Mouse (Mus musculus): ENCODE measurements around the gene Nudc. TPM values are rescaled to one million over a fixed set of nuclear protein-coding genes. Genes with fewer than 3 reads are reported as not detected.
A peak's percentile ranks its signal among the peaks of the same experiment; 100 is the strongest.

The Nudc gene
- total RNA-seq (2021), result 100 to 1,000 TPM; 106 to 120 TPM

- intact Hi-C loops (cut with DNase I), result no loop called here
- peak; percentile 95 to 97 for DNase-seq (ENCODE audit: extremely low spot score in 1 of 2, low spot score in 2 of 2)
These were observed at the start of gene Nudc for GRCm38 (mm10) chr4:133545272-133546231. Gene Nudc, minus strand, starts transcription at chr4:133545996.

- DNase-seq (ENCODE audit: extremely low spot score in 1 of 2, low spot score in 2 of 2), result peak in 1 of 2 experiments; percentile 19
- intact Hi-C loops (cut with DNase I), result loop anchor here (5.0 kb wide), 1 partner anchor 232 kb away; no protein-coding TSS in a partner anchor
These were observed 49.7 kb upstream of the Nudc start for GRCm38 (mm10) chr4:133595538-133595937.

DNA sequence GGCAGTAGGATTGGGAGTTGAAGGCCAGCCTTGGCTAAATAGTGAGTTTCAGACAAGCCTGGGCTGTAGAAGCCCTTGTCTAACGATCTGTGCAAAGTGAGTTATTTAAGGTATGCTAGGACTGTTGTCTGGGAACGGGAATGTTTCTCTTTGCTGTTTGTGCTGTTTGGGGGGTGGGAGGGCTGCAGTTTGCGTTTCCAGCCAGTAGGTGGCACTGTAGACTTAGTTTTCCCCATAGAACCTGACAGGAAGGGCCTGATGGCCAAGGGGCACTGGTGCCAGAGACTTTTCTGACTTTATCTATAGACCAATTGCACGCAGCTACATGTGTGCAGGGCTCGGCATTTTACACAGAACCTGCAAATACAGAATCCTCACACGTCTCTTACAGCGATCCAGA, 46.8 kb upstream of the Nudc start:
- intact Hi-C loops (cut with DNase I), result loop anchor here (5.0 kb wide), 1 partner anchor 55 kb away; no protein-coding TSS in a partner anchor
- DNase-seq (ENCODE audit: extremely low spot score in 1 of 2, low spot score in 2 of 2), result peak in 1 of 2 experiments; percentile 51

GRCm38 (mm10) chr4:133584059-133584951, 38.5 kb upstream of the Nudc start, which contains the start of gene Gpn2:
Gene Gpn2, plus strand, starts transcription at chr4:133584362.
- intact Hi-C loops (cut with DNase I), result no loop called here
- peak; percentile 69 to 89 for DNase-seq (ENCODE audit: extremely low spot score in 1 of 2, low spot score in 2 of 2)

GRCm38 (mm10) chr4:133583690-133584058, 37.9 kb upstream of the Nudc start:
- intact Hi-C loops (cut with DNase I), result no loop called here

DNA sequence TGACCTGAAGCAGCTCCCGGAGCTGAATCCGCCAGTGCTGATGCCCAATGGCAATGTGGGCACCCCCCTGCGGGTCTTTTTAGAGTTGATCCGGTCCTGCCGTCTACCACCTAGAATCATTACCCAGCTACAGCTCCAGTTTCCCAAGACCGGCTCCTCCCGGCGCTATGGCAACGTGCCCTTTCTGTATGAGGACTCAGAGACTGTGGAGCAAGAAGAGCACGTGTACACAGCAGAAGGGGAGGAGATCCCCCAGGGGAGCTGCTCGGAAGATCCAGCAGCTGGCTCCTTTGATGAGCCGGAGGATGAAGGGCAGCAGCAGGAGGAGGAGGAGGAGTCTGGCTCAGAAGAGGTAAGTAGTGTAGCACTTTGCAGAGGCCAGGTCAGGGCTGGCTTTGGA, 32.2 kb upstream of the Nudc start:
- DNase-seq (ENCODE audit: extremely low spot score in 1 of 2, low spot score in 2 of 2), result no peak
- intact Hi-C loops (cut with DNase I), result no loop called here

More at GRCm38 (mm10) chr4:133583690-133584058, 37.9 kb upstream of the Nudc start:
- DNase-seq (ENCODE audit: extremely low spot score in 1 of 2, low spot score in 2 of 2), result no peak

DNA sequence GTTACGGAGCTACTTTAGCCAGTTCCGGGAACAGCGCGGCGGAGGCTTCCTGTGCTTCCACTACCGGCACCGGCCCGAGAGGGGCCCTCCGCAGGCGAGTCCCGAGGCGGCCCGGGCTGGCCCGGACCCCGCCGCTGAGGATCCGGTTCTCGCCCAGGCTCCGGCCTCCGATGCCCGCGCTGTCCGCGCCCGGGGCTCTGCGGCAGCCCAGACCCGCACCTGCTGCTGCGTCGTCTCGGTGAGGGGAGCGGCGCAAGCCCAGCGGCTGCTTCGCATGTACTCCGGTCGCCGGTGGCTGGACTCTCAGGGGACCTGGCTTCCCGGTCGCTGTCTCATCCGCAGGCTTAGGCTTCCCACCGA, 29.0 kb upstream of the Nudc start:
- intact Hi-C loops (cut with DNase I), result no loop called here
- DNase-seq (ENCODE audit: extremely low spot score in 1 of 2, low spot score in 2 of 2), result no peak

DNA sequence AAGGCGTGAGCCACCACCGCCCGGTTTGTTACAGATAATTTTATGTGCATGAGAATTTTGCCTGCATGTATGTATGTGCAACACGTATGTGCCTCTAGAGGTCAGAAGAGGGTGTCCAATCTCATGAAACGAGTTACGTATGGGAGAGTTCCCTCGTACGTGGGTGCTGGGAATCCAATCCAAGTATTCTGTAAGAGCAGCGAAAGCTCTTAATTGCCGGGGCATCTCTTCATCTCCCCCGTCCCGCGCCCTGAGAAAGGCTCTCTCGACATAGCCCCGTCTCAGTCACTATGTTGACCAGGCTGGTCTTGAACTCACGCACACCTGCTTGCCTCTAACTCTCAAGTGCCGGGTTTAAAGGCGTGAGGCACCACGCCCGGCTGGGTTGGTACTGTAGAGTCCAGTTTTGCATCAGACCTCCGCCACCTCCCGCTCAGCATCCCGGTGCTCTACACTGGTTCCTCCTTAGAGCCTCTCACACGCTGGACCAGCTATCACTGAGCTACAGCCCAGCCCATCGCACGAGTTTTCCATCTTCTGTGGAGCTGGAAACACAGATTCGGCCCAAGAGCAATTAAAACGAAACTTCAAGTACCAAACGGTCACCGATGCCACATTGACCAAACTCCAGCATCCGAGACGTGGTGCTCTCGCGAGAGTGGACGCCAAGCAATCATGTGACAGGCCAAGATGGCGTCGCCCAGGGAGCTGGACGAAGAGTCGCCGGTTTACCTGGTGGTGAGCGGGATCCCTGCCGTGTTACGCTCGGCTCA, 28.5 kb upstream of the Nudc start, which contains the start of gene Gpatch3:
Gene Gpatch3, plus strand, starts transcription at position 676 of the 773 bp plus-strand sequence.
- intact Hi-C loops (cut with DNase I), result no loop called here
- peak; percentile 91 to 95 for DNase-seq (ENCODE audit: extremely low spot score in 1 of 2, low spot score in 2 of 2)

DNA sequence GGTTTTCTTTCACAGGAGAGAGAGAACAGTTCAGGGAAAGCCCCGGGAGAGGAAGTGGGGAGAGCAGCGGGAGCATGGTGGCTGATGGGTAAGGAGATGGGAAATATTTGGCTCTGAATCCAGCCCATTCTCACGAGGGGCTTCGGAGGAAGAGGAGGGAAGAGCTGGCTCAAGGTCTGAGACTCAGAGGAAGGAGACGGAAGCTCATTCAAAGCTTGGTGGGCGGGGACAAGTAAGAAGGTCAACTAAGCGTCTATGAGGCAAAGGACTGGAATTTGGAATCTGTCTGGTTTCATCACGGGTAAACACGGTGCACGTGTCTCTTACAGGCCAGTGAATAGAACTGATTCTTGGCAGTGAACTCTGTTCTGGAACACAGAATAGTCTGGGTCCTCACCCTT, 24.3 kb upstream of the Nudc start:
- DNase-seq (ENCODE audit: extremely low spot score in 1 of 2, low spot score in 2 of 2), result no peak
- intact Hi-C loops (cut with DNase I), result no loop called here

GRCm38 (mm10) chr4:133569291-133570065, 23.7 kb upstream of the Nudc start:
- intact Hi-C loops (cut with DNase I), result no loop called here
- DNase-seq (ENCODE audit: extremely low spot score in 1 of 2, low spot score in 2 of 2), result no peak

GRCm38 (mm10) chr4:133567251-133567650, 21.5 kb upstream of the Nudc start:
- intact Hi-C loops (cut with DNase I), result no loop called here

DNA sequence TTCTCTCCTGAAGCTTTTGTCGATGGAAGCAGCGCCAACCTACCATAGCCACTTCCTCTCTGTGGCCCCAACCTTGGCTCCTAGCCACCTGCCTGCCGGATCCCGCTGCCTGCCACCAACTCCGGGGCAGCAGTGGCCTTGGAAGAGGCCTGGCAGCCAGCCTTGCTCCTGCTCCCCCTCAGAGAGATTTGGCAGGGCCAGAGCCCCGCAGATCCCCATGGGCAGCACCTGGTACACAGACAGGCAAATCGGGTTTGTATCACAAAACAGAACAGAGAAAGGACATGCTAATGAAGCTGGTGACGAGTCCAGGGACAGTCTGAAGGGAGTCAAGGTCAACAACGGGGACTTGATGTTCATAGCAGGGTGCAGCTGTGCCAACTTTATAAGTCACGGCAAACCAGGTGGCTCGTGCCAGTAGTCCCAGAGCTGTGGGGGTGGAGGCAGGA, 17.4 kb upstream of the Nudc start:
- peak in 1 of 2 experiments; percentile 34 for DNase-seq (ENCODE audit: extremely low spot score in 1 of 2, low spot score in 2 of 2)
- intact Hi-C loops (cut with DNase I), result no loop called here

More at GRCm38 (mm10) chr4:133567251-133567650, 21.5 kb upstream of the Nudc start:
- DNase-seq (ENCODE audit: extremely low spot score in 1 of 2, low spot score in 2 of 2), result no peak

- no peak for DNase-seq (ENCODE audit: extremely low spot score in 1 of 2, low spot score in 2 of 2)
- intact Hi-C loops (cut with DNase I), result no loop called here
These were observed 15.8 kb upstream of the Nudc start for GRCm38 (mm10) chr4:133561622-133562021.

DNA sequence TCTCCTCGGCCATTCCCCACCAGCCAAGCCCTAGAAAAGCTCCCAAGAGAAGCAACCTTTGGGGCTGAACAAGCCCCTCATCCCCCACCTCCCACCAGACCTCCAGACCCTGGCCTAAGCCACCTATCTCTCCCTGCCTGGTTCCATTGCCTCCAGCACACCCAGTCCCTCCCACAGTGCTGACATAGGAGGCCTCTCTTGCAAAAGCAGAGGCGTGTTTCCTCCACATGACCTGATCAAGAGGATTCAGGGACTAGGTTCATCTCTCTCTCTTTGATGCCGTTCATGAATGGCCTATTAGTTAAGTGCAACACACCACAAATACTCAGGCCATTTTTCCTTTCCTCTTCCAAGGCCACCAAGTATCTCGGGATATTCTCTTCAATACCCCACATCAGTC, 14.1 kb upstream of the Nudc start:
- no peak for DNase-seq (ENCODE audit: extremely low spot score in 1 of 2, low spot score in 2 of 2)
- intact Hi-C loops (cut with DNase I), result no loop called here

GRCm38 (mm10) chr4:133557041-133557717, 11.4 kb upstream of the Nudc start:
- no peak for DNase-seq (ENCODE audit: extremely low spot score in 1 of 2, low spot score in 2 of 2)
- intact Hi-C loops (cut with DNase I), result no loop called here

DNA sequence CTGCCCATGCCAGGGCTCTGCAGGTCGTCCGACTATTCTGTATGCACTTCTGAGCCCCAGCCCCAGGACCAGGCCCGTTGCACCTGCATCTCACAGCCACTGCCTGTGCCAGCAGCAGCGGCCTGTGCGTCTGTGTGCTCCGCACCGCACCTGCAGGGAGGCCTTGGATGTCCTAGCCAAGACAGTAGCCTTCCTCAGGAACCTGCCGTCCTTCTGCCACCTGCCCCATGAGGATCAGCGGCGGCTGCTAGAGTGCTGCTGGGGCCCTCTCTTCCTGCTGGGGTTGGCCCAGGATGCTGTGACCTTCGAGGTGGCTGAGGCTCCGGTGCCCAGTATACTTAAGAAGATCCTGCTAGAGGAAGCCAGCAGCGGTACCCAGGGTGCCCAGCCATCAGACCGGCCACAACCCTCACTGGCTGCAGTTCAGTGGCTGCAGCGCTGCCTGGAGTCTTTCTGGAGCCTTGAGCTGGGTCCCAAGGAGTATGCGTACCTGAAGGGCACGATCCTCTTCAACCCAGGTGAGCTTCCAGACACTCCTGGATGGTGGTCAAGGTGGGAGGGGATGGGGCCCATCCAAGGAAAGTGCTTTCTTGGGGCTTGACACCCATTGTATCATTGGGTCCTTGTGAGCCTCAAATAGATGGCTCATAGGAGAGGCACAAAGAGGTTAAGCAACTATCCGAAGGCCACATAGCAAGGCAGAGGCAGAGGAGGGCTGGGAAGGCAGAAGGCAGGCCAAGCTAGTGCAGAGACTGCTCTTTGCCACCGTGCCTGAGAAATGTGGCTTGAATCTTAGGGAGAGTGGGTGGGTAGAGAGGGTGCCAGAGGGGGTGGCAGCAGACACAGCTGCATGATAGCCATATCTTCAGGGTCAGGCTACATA, 7.9 kb upstream of the Nudc start:
- intact Hi-C loops (cut with DNase I), result no loop called here

More for the DNA sequence above, 7.9 kb upstream of the Nudc start:
- no peak for DNase-seq (ENCODE audit: extremely low spot score in 1 of 2, low spot score in 2 of 2)

Data from left cerebral cortex, postnatal 10 days (tissue).